Mouse (Mus musculus): Measurements from ENCODE around the gene Fancc.

DNA sequence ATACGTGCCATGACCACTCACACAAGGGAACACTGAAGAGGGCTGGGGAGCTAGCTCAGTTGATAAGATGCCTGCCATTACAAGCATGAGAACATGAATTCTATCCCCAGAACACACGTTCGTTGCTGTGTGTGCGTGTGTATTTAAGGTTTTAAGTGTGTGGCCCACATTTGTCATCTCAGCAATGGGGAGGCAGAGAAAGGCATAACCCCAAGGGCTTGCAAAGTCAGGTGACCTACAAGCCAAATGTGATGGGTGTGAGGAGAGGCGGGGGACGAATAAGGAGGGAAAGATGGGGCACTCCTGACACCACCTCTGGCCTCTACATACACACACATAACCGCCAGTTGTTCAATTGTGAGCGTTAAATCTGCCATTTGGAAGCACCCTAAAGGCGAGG lies 66.9 kb downstream of the Fancc start:
- TF ChIP-seq CTCF (IDR thresholded peaks at IDR 0.05; ENCODE audit: low read depth) (no peak), EP300 (optimal IDR thresholded peaks at IDR 0.05) (no peak)

Data from stomach, postnatal 0 days (tissue).